Mouse (Mus musculus) right cerebral cortex, adult 18-20 months (tissue): Measurements from ENCODE around the gene Cd180.
"Not testable (repeated sequence)": the region's sequence is repeated elsewhere in the genome, so short reads cannot be mapped to it uniquely, and the experiment has no call there.

Experiments used
- DNase-seq: peaks from one replicate; pipeline ENCODE4 v3.0.0; 2022; ENCODE audit warnings: mixed read lengths

Gene Cd180

GRCm38 (mm10) chr13:102684890-102685289 lies 8.5 kb upstream of the Cd180 start:
- no peak for DNase-seq

DNA sequence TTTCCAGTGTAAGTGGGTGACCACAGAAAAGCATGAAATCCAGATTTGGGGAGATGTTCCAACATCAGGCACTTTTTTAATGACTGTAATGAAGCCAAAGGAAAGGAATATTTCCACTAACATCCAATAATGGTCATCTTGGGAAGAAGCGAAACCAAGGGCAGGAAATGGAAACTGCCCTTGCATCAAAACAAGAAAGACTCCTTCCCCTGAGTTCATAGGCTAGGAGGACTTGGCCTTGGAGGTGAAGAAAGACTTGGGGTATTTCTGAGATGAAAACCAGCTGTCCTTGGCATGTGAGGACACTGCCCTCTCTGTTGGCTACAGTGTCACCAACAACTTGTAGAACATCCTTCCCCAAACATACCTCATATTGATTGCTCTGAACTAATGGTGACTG lies 5.2 kb upstream of the Cd180 start:
- no peak for DNase-seq

DNA sequence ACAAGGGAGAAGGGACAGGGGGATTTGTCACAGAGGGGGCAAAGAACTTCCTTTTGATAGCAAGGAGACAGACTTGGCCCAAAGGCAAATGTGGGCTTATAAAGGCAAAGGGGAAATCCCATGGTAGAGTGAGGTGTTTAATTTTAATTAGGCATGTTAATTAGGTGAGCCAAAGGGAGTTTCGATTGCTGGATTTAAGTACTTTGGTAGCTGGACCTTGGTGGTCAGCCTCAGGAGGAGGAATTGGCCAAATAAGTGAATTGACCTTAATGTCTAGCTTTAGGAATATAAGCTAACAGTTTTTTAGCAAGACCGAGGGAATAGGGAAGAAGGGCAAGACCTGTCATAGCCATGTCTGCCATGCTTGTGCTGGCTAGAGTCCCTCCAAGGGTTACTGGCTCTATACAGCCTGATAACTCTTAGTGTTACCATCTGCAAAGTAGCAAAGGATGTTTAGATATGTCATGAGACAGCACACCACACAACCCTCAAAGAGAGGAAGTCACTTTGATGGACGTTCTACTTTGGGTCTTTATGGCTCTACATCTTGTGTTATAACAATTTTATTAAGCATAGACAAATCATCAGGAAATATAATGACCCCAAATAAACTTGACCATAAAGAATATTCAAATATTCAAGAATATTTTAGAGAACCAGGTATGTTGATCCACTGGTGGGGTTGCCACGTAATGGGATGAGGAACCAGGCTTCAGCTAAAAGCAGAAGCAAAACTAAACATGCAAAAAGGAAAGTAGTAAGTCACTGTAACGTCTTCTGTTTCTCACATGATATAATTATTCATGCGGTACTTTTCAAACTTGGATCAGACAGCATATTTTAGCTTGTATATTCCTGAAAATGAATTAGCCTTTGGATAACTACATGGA lies 3.9 kb upstream of the Cd180 start:
- no peak for DNase-seq

DNA sequence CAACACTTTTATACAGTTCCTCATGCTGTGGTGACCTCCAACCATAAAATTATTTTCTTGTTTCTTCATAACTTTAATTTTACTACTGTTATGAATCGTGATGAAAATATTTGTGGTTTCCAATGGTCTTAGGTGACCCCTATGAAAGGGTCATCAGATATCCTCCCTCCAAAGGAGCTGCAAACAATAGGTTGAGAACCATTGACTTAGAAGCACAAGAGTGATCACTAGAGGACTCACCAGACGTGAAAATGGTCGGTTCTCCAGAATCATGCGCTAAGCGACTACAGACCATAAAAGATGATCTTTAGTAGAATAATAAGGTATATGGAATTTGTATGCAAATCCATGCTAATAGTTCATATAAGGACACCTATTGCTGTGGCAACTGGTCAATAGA lies 3.2 kb upstream of the Cd180 start:
- no peak for DNase-seq

GRCm38 (mm10) chr13:102691408-102692150 lies 1.8 kb upstream of the Cd180 start:
- DNase-seq: no peak

DNA sequence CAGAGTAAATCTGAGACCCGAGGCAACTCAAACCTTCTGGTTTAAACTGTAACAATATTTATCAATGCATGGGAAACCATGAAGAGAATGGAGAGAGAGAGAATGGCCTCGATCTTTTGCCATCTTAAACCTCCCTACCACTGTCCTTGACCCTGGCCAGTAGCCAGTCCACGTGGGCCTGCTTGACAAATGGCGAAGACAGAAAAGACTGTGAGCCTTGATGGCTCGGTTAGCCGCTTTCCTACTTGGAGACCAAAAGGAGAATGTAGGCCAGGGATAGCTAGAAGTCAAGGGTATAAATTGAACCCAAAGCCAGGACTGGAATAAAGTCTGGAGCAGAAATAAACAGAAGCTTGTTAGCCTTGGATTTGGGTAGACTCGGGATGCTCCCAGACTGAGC lies 796 bp downstream of the Cd180 start:
- DNase-seq: no peak

DNA sequence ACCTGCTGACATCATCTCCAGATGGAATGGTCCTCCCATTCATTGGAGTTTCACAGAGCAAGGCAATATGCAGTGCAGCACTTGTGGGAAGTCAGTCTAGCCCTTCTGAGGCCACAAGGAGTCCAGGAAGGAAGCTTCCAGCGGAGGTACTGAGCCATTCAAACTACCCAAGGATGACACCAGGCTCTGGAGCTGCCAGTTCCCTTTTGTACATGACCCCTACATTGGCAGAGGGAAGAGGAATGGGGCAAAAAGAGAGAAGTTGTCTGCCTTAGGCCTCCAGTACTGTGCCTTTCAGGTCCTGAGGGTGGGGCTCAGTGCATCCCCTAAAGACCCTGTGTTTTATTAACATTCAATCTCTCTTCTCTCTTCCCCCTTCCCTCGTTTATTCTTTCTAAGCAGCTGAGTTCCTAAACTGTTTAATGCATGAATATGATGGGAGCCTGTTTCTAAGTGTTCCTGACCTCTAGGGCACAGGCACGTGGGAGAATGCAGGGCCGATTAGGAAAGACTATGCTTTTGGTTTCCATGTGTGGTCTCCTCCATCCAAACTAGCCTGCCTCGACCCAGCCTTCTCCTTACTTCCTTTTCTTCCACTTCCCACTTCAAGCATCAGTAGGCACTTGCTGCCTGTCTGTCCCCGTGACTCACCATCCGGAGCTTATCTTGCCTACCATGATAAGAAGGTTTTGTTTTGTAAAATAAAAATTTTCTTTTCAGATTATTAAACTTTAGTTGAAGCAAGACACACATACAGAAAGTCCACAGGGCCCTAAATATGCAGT lies 2.0 kb downstream of the Cd180 start:
- DNase-seq: no peak

DNA sequence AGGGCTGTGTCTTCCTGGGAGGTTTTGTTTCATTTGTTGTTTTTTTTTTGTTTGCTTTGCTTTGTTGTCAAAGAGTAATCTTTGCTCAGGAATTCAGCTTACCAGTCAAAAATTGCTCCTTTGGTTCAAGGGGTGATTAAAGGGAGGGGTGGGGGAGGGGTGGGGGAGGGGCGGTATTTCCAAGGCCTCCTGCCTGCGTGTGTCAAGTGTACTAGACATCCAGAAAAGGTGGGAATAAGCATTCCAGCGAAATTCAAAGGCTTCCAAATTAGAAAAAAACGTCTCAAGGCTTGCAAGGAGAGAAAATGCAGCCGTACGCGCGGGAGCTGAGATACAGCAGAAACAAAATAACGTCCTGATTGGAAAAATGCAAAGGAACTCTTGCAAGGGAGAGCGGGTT lies 5.0 kb downstream of the Cd180 start:
- no peak for DNase-seq

DNA sequence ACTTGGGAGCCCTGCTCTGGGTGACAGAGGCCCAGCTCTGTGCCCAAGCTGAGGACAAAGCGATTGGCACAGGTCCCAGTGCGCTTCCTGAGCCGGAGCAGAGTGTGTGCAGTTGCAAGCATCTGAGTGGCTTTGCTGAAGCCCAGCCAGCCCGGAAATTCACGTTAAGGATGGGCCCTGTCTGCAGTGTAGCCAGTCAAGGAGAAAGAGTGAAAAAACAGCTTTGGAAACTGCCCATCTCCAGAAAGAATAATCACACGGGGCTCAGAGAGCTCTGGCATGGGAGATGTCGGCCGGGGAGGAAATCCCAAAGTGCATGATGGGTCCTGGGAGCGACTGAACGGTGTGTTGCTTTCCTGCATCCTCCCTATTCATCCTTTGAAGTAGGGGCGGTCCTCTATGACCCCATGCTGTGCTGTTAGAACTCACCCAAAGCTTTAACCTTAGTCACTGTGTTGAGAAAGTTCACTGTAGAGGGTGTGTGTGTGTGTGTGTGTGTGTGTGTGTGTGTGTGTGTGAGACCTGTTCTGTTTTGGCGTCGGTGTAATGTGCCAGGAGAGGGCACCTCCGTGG lies 5.5 kb downstream of the Cd180 start:
- peak; percentile 68 for DNase-seq

DNA sequence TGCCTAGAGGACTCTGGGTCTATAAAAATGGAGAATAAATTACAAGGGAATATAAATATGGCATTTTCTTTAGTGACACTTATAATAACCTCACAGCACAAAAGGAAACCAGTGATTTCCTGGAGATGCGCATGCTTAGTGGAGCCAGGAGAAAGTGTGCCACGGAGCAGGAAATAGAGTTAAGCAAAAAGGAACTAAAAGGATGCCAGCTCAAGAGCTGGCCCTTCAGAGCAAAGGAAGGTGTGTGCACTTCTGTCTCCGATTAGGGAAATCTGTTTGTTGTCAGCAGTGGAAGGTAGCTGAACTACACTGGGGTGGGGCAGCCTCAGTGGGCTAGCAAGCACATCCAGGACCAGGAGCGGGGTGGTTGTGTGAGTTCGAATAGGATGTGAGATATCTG lies 6.8 kb downstream of the Cd180 start:
- DNase-seq: no peak

- no peak for DNase-seq
These were observed 7.4 kb downstream of the Cd180 start for GRCm38 (mm10) chr13:102700744-102701143.

DNA sequence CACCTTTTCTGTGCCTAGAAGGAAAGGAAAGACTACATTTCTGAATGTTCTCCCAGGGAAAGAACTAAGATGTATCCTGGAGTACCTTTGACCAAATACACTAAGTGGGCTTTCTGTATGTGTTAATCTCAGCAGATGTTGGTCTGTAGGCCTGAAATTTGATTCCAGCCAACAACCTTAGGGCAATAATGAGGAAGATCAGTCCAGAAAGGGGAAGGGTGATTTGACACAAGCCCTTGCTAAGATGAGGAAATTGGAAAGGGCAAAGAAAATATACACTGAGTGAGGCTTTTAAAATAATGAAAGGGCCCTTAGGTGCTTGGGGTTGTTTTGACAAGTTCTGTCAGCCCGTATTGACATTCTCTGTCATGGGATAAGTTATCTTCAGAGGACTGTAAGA lies 23.6 kb downstream of the Cd180 start:
- no peak for DNase-seq

GRCm38 (mm10) chr13:102725416-102725815 lies 32.1 kb downstream of the Cd180 start:
- no peak for DNase-seq

DNA sequence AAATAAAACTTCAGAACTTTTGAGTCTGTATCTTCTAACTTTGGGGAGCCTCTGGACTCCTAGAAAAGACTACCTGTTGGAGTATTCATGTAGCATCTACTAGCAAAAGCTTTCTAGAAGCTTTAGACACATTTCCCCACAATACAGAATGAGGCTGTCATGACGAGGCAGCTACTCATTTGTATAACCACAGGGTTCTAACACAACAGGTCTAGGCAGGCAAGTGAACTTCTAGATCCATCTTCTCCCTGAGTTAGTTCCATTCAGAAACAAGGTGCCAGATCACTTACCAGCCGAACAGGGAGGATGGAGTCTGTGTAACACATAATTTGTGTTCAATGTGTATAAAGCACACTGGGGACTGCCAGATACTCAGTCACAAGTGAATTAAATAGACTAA lies 32.5 kb downstream of the Cd180 start:
- DNase-seq: no peak

DNA sequence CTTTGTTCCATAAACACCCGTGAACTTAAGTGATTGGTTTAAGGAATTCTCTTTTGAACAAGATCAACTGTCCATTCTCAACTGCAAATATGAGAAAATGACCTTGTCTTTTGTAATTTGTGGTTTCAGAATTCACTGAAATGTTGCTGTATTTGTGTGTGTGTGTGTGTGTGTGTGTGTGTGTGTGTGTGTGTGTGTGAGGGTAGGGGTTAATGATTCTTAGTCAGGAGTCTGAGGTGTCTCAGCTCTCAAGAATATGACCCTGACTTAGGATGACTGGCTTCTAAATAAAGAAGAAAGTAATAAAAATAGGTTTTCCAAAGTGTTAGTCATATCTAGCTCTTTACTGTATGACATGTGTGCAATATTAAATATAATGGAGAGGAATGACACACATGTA lies 33.5 kb downstream of the Cd180 start:
- no peak for DNase-seq

GRCm38 (mm10) chr13:102728035-102728434 lies 34.7 kb downstream of the Cd180 start:
- DNase-seq: no peak

DNA sequence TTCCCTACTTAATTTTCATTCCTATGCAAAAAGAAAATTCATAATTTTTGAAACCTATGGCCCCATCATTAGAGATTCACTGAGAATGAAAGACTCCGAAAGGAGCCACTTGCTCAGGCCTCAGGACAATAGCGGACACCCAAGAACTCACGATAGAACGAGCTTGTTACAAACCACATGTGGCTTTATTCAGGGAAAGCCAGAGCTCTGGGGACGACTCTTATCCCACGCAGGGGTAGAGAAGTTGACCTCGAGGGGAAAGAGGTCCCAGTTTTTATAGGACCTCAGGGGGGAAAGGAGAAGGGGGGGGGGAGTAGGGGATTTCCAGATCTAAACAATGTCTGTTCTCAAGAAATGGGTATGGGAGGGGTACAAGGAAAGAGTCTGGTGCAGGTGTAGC lies 35.6 kb downstream of the Cd180 start:
- not testable (repeated sequence) for DNase-seq

GRCm38 (mm10) chr13:102733063-102733462 lies 39.7 kb downstream of the Cd180 start:
- DNase-seq: no peak

DNA sequence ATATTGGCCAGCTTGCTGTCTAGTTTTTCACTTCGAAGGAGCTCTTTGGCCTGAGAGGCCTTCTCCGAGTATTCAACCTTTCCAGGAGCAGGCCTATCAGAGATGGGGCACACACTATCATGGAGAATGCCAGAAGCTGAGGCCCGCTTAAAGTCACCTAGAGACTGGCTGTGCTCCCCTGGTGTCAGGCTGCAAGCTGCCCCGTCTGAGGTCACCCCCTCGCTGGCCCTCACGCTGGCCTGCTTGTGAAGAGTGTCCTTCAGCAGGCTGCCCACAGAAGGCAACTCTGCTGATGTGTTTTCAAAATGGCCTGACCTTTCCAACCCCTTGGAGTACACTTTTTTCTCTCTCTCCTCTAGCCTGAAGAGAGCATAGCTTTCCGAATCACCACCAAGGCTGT lies 44.5 kb downstream of the Cd180 start:
- no peak for DNase-seq

DNA sequence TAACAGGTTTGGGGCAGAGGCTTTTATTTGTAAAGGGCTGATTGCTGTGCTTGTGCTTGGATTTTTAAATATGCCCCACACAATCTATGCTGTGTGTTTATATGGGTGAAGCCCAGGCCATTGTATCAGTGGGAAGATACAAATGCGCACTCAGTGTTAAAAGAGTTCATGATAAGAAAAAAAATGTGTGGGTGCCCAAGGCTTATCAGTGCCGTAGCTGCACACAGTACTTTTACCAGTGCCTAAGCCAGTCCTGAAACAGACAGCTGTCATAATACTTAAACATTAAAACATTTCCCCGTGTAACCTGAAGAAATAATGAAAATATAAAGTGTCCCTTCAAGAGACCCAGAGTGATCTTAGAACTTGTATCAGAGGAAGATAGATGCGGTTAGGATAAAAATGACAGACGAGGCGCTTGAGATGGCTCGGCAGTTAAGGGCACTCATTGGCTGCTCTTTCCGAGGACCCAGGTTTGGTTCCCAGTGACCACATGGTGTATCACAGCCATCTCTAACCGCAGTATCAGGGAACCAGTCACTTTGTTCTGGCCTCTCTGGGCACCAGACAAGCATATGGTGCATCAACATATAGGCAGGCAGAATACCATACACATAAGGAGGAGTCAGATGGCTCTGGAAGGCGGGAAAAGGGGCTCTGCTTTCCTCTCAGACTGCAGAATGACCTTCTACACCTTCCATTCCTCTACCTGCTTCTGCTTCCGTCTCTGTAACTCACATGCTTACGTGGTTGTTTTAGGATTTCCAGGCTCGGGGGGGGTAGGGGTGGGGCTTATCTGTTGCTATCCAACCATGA lies 46.6 kb downstream of the Cd180 start:
- no peak for DNase-seq

- DNase-seq: peak; percentile 58
These were observed 51.3 kb downstream of the Cd180 start for GRCm38 (mm10) chr13:102744481-102745269.

DNA sequence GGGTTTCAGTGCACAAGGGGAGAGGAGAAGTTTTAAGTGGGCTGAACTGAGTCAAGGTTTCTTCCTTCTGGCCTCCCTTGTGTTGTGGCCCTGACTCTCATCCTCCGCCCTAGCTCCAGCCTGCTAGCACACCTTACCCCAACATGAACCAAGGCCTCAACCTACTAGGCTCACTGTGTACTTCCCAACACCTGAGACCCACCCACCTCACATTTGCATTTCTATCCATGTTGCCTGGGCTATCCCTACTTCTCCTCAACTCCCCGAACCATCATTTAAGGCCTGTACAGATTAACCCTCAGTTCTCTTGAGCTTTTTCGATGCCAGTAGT lies 51.9 kb downstream of the Cd180 start:
- no peak for DNase-seq
